Mouse (Mus musculus) cerebellum, adult 2 months (tissue): ENCODE measurements around the gene Inpp5f.

Source experiments
- CTCF ChIP-seq: fragments of 200-500 bp; IDR thresholded peaks from 2 replicates; pipeline ENCODE4 v1.5.1; 2011; ENCODE audit warnings: low read depth, mild to moderate bottlenecking, control low read depth, low read length, moderate library complexity, borderline replicate concordance; ENCODE audit not compliant: insufficient read depth
- POLR2A ChIP-seq: fragments of 200-500 bp; IDR thresholded peaks from 2 replicates; pipeline ENCODE4 v1.6.1; 2011; ENCODE audit warnings: low read length, control low read depth, borderline replicate concordance; ENCODE audit not compliant: insufficient read depth

DNA sequence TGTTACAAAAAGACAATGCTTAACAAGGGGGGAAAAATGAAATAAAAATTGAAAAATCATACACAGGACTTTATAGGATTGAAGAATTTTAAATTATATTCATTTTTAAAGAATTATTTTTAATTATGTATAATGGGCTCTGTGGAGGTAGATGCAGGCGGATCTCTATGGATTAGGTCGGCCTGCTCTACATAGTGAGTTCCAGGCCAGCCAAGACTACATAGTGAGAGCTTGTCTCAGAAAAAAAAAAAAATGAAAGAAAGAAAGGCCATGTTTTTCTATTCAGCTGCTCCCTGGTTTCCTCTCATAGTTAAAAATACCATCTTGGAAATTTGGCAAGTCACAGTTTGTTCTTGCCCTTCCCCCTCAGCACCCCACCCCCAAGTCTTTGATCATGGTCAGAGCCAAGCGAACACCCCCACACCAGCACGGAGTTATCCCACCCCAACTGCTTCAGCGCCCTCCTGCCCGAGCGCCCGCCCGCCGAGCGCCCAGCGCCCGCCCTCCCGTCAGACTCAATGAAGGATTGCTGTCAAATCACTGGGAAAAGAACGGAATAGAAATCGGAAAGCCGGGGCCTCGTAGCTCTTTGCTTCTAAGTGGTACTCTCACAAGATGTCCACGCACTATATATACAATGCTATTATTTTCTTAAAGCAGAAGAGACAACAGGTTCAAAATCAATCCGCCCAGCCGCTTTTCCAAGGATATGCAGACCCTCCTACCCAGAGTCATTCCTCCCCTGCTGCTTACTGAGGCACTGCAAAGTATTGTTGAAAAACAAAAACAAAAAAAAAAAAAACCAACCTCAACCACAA is 18.8 kb upstream of the Inpp5f start:
- TF ChIP-seq CTCF: no peak
- no peak for TF ChIP-seq POLR2A
